Mouse (Mus musculus): ENCODE data around the gene 4930407I10Rik.

GRCm38 (mm10) chr15:82033762-82034161 is 25.2 kb upstream of the 4930407I10Rik start, which contains the start of gene Desi1:
- TF ChIP-seq ZC3H11A (IDR thresholded peaks at IDR 0.05; ENCODE audit: low read depth, low read length) (no peak), BHLHE40 (IDR thresholded peaks at IDR 0.05; ENCODE audit: borderline replicate concordance, low read depth, low read length) (no peak)

All from MEL (cell line).